Mouse (Mus musculus): ENCODE results near the gene Kmt2c. TPM values are rescaled to one million over a fixed set of nuclear protein-coding genes. Genes with fewer than 3 reads are reported as not detected.

Kmt2c gene
- total RNA-seq (2014; rRNA removed) (46.7 and 58.9 TPM in 2 replicates), polyA plus RNA-seq (2015; fragmentation: Nextera tagmentation; extraction: Ambion mirVana) (6.1 and 11.3 TPM in 2 replicates)

- H3K4me2 ChIP-seq (ENCODE audit: low read depth), result peak within 1 kb of the TSS; percentile 74
- peaks cover 10% of the 10 kb centered on the region for H3K4me1 ChIP-seq (ENCODE audit: insufficient read depth)
- H3K4me3 ChIP-seq (ENCODE audit: low read depth, low read length), result peak within 1 kb of the TSS; percentile 96
- ATAC-seq (no peak; the same call in none of the 2 replicates), DNase-seq (peak; percentile 80)
- 2% methylated on average over 39 of the region's 54 CpGs for WGBS
- peak within 1 kb of the TSS; percentile 99 for H3K27ac ChIP-seq (ENCODE audit: low read depth, low read length)
- no peaks in the 10 kb centered on the region for H3K9me3 ChIP-seq (ENCODE audit: low read length)
- H3K27me3 ChIP-seq (ENCODE audit: insufficient read depth, low read length), result no peaks in the 10 kb centered on the region
- H3K36me3 ChIP-seq (ENCODE audit: insufficient read depth), result no peaks in the 10 kb centered on the region
- no peak for TF ChIP-seq CTCF (IDR thresholded peaks at IDR 0.05; ENCODE audit: low read depth)
- peak within 1 kb of the TSS; percentile 96 for H3K9ac ChIP-seq
Observed at GRCm38 (mm10) chr5:25498346-25498820, at the start of gene Kmt2c. Gene Kmt2c (minus strand): TSS chr5:25498783.

- Histone ChIP-seq H3K4me2 (ENCODE audit: low read depth) (no peak overlapping the region), H3K9me3 (ENCODE audit: low read length) (no peaks in the 10 kb centered on the region), H3K9ac (no peak overlapping the region), H3K27me3 (ENCODE audit: insufficient read depth, low read length) (no peaks in the 10 kb centered on the region), H3K27ac (ENCODE audit: low read depth, low read length) (no peak overlapping the region), H3K4me3 (ENCODE audit: low read depth, low read length) (no peak overlapping the region), H3K4me1 (ENCODE audit: insufficient read depth) (no peaks in the 10 kb centered on the region), H3K36me3 (ENCODE audit: insufficient read depth) (no peaks in the 10 kb centered on the region)
- TF ChIP-seq CTCF (IDR thresholded peaks at IDR 0.05; ENCODE audit: low read depth), result no peak
- DNase-seq (no peak), ATAC-seq (no peak)
- 96% methylated on average over 2 of the region's 2 CpGs for WGBS
Observed at GRCm38 (mm10) chr5:25546912-25547311, 48.3 kb upstream of the Kmt2c start.

DNA sequence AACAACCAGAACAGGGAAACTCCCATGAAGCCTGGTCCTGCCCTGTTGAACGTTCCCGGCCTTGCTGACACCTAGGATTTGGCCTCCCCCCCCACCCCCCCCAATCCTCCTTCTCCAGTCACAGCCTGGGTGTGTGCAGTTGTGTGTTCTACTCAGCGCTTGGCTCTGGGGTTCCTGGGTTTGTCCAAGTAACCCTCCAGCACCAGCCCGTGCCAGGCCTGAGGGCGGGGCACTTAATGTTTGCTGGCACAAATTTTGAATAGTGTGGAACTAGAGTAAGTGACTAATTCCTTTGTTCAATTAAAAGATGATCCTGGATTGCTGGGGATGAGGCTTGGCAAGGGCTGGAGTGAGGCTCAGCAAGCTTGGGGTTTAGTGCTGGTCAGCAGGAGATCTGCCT lies 46.0 kb upstream of the Kmt2c start:
- H3K27ac ChIP-seq (ENCODE audit: low read depth, low read length), result no peak overlapping the region
- H3K36me3 ChIP-seq (ENCODE audit: insufficient read depth), result no peaks in the 10 kb centered on the region
- H3K4me1 ChIP-seq (ENCODE audit: insufficient read depth), result no peaks in the 10 kb centered on the region
- ATAC-seq (no peak), DNase-seq (no peak)
- no peaks in the 10 kb centered on the region for H3K27me3 ChIP-seq (ENCODE audit: insufficient read depth, low read length)
- no peak overlapping the region for H3K4me2 ChIP-seq (ENCODE audit: low read depth)
- 77% methylated on average over 5 of the region's 5 CpGs for WGBS
- no peak overlapping the region for H3K9ac ChIP-seq
- no peak overlapping the region for H3K4me3 ChIP-seq (ENCODE audit: low read depth, low read length)
- no peak for TF ChIP-seq CTCF (IDR thresholded peaks at IDR 0.05; ENCODE audit: low read depth)
- H3K9me3 ChIP-seq (ENCODE audit: low read length), result no peaks in the 10 kb centered on the region

DNA sequence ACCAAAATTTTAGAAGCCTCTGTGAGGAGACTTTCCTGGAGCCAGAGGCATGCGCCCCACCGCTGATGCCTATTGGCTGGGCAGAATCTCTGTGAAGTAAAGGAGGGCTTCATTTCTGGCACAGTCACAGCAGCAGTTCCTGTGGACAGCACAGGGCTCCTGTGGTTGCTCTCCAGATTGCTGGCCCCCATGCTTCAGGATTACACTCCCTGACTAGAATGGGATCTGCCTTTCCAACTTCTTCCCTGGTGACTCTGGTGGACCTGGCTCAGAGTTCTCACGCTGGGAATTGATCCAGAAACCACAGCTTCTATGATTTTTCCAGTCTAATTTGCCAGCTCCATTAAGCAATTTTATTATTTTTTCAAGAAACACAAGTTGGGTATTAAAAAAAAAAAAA lies 45.5 kb upstream of the Kmt2c start:
- no peak for TF ChIP-seq CTCF (IDR thresholded peaks at IDR 0.05; ENCODE audit: low read depth)
- no peak overlapping the region for H3K4me3 ChIP-seq (ENCODE audit: low read depth, low read length)
- no peak overlapping the region for H3K9ac ChIP-seq
- no peaks in the 10 kb centered on the region for H3K9me3 ChIP-seq (ENCODE audit: low read length)
- H3K27ac ChIP-seq (ENCODE audit: low read depth, low read length), result no peak overlapping the region
- 80% methylated on average over 3 of the region's 3 CpGs for WGBS
- H3K4me2 ChIP-seq (ENCODE audit: low read depth), result no peak overlapping the region
- no peaks in the 10 kb centered on the region for H3K36me3 ChIP-seq (ENCODE audit: insufficient read depth)
- DNase-seq (no peak), ATAC-seq (no peak)
- no peaks in the 10 kb centered on the region for H3K27me3 ChIP-seq (ENCODE audit: insufficient read depth, low read length)
- H3K4me1 ChIP-seq (ENCODE audit: insufficient read depth), result no peaks in the 10 kb centered on the region

- no peak for DNase-seq
- Histone ChIP-seq H3K27ac (ENCODE audit: low read depth, low read length) (no peak overlapping the region), H3K36me3 (ENCODE audit: insufficient read depth) (no peaks in the 10 kb centered on the region), H3K9me3 (ENCODE audit: low read length) (no peaks in the 10 kb centered on the region), H3K4me1 (ENCODE audit: insufficient read depth) (no peaks in the 10 kb centered on the region), H3K9ac (no peak overlapping the region), H3K27me3 (ENCODE audit: insufficient read depth, low read length) (no peaks in the 10 kb centered on the region), H3K4me3 (ENCODE audit: low read depth, low read length) (no peak overlapping the region), H3K4me2 (ENCODE audit: low read depth) (no peak overlapping the region)
- 74% methylated on average over 2 of the region's 2 CpGs for WGBS
- no peak for ATAC-seq
- TF ChIP-seq CTCF (IDR thresholded peaks at IDR 0.05; ENCODE audit: low read depth), result no peak
Observed at GRCm38 (mm10) chr5:25541661-25542060, 43.1 kb upstream of the Kmt2c start.

DNA sequence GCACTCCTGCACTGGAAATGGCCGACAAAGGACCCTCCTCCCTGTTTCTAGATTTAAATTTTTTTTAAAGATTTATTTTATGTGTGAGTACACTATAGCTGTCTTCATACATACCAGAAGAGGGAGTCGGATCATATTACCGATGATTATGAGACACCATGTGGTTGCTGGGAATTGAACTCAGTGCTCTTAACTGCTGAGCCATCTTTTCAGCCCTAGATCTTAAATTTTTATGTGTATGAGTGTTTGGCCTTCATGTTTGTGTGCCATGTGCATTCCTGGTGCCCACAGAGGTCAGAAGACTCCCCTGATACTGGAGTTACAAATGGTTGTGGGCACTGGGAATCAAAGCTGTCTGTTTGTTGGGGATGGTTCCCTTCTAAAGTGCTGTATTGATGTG lies 42.3 kb upstream of the Kmt2c start:
- DNase-seq (no peak), ATAC-seq (no peak)
- no peak for TF ChIP-seq CTCF (IDR thresholded peaks at IDR 0.05; ENCODE audit: low read depth)
- 91% methylated on average over 3 of the region's 3 CpGs for WGBS
- Histone ChIP-seq H3K4me1 (ENCODE audit: insufficient read depth) (no peaks in the 10 kb centered on the region), H3K9me3 (ENCODE audit: low read length) (no peaks in the 10 kb centered on the region), H3K36me3 (ENCODE audit: insufficient read depth) (no peaks in the 10 kb centered on the region), H3K27me3 (ENCODE audit: insufficient read depth, low read length) (no peaks in the 10 kb centered on the region), H3K4me3 (ENCODE audit: low read depth, low read length) (no peak overlapping the region), H3K9ac (no peak overlapping the region), H3K4me2 (ENCODE audit: low read depth) (no peak overlapping the region), H3K27ac (ENCODE audit: low read depth, low read length) (no peak overlapping the region)

DNA sequence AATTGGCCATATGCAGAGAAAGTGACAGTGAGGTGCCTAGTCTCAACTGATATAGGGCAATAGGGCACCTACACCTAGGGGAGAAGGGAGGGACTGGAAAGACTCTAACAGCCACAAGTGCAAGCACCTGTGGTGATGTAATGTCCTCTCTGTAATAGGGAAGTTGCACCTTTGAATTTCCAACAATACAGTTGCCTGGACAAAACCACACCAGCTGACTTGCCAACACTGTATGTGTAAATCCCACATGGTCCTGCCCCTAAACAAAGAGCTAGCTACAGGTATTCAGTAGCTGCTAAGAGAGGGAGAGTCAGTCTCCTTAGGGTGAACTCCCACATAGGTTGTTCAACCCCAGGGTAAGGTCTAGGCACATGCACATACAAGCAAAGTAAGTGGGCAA lies 41.8 kb upstream of the Kmt2c start:
- ATAC-seq (no peak), DNase-seq (no peak)
- H3K4me3 ChIP-seq (ENCODE audit: low read depth, low read length), result no peak overlapping the region
- no peaks in the 10 kb centered on the region for H3K9me3 ChIP-seq (ENCODE audit: low read length)
- H3K4me2 ChIP-seq (ENCODE audit: low read depth), result no peak overlapping the region
- H3K4me1 ChIP-seq (ENCODE audit: insufficient read depth), result no peaks in the 10 kb centered on the region
- H3K36me3 ChIP-seq (ENCODE audit: insufficient read depth), result no peaks in the 10 kb centered on the region
- no peaks in the 10 kb centered on the region for H3K27me3 ChIP-seq (ENCODE audit: insufficient read depth, low read length)
- H3K27ac ChIP-seq (ENCODE audit: low read depth, low read length), result no peak overlapping the region
- no peak overlapping the region for H3K9ac ChIP-seq
- TF ChIP-seq CTCF (IDR thresholded peaks at IDR 0.05; ENCODE audit: low read depth), result no peak
